Mouse (Mus musculus): ENCODE measurements around the gene Gtf3c2. TPM values are rescaled to one million over a fixed set of nuclear protein-coding genes. Genes with fewer than 3 reads are reported as not detected.
"Not testable (repeated sequence)": the region's sequence is repeated elsewhere in the genome, so short reads cannot be mapped to it uniquely, and the experiment has no call there.

Gtf3c2 gene
- polyA plus RNA-seq (2015; fragmentation: Nextera tagmentation; extraction: Ambion mirVana): 31.5 and 37.0 TPM in 2 replicates

DNA sequence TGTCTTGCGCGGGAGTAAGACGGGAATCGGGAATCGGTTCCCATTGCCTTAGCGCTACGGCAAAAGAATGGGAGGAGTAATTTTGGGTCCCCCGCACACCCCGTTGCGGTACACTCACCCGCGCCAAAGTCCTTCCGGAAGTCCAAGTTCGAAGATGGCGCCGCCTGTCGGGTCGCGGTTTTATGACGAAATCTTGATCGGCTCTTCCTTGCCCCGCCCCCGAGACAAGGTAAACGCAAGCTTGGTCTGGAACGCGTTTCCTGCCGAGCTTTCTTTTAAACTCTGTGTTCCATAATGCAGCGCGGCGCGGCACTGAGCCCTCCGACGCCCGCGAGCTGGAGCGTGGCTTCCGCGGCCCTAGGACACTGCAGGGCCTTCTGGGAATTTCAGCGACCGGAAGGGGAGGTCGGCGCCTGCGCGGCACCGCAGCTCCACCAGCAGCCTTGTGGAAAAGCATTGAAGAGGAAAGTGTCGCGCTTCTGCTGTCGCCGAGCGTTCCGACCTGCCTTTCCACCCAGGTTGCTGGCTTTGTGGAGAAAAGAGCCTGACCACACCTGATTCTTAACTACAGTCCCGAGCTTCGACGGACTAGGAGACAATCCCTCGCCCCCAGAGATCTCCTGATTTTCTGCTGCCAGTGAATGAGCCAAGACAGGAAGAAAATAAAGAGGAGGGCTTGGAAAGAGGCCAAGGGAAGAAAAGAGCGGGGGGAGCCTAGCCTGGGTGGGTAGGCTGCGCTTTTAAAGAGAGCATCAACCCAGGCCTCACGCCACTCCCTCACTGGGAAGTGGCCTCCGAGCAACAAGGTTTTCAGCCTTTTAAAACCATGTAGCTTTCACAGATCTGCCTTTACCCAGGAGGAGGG is at the start of gene Gtf3c2, which contains the start of gene Gm29609:
TSS of gene Gtf3c2 (minus strand) at position 379 of the 865 bp plus-strand sequence.
TSS of gene Gm29609 (minus strand) at position 146 of the 865 bp plus-strand sequence.
- H3K27me3 ChIP-seq: no peaks in the 10 kb centered on the region

DNA sequence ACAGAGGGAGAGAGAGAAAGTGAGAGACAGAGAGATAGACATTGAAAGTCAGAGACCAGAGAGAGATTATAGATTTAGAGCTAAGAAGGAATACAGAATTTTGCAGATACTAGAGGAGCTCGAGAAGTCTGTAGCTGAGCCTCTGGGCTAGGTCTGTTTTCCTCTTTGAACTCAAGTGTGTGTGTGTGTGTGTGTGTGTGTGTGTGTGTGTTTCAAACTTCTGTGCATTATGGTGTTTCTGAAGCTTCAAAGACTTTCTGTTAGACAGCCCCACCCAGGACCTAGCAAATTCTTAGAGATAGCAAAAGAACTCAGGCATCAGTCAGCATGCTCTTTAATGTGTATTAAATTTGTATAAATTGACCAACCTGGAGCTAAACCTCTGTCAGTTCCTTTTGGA is 46.7 kb upstream of the Gtf3c2 start:
- Histone ChIP-seq H3K4me1 (replicated peaks) (peaks cover 5% of the 10 kb centered on the region), H3K9me3 (replicated peaks) (no peaks in the 10 kb centered on the region), H3K4me3 (replicated peaks) (no peak overlapping the region), H3K9ac (no peak overlapping the region), H3K36me3 (no peaks in the 10 kb centered on the region), H3K4me2 (no peak overlapping the region), H3K27ac (no peak overlapping the region), H3K27me3 (no peaks in the 10 kb centered on the region)
- DNase-seq (no peak), ATAC-seq (ENCODE audit: low read depth) (no peak)
- WGBS (ENCODE audit: insufficient replicate concordance): 64% methylated on average over 1 of the region's 1 CpGs

More for the DNA sequence above, at the start of gene Gtf3c2, which contains the start of gene Gm29609:
- ATAC-seq (ENCODE audit: low read depth): peak; percentile 91
- H3K36me3 ChIP-seq: peaks cover 8% of the 10 kb centered on the region
- H3K4me2 ChIP-seq: peak within 1 kb of the TSS; percentile 92
- H3K9ac ChIP-seq: peak within 1 kb of the TSS; percentile 89
- H3K4me1 ChIP-seq (replicated peaks): peaks cover 53% of the 10 kb centered on the region
- H3K4me3 ChIP-seq (replicated peaks): peak within 1 kb of the TSS; percentile 96
- peak within 1 kb of the TSS; percentile 98 for H3K27ac ChIP-seq
- no peaks in the 10 kb centered on the region for H3K9me3 ChIP-seq (replicated peaks)
- under 1% methylated on average over 59 of the region's 59 CpGs for WGBS (ENCODE audit: insufficient replicate concordance)
- peak; percentile 83 for DNase-seq

DNA sequence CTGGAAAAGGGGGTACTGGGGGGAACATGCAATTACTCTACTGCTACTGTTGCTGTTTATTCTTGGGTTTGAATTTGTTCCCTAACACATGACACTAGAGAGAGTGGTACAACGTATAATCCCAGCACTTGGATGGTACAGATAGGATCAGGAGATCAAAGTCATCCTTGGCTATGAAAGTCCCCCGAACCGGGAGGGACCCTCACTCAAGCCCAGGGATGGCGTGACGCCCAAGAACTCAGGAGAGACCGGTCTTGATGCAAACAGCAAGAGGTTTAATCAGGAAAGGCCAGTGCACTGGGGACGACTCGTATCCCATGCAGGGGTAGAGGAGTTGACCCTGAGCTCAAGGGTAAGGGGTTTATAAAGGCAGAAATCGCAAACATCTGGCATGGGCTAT is 42.8 kb upstream of the Gtf3c2 start:
- Histone ChIP-seq H3K9ac (no peak overlapping the region), H3K36me3 (no peaks in the 10 kb centered on the region), H3K4me3 (replicated peaks) (no peak overlapping the region), H3K27me3 (no peaks in the 10 kb centered on the region), H3K4me1 (replicated peaks) (peaks cover 25% of the 10 kb centered on the region), H3K27ac (no peak overlapping the region), H3K4me2 (no peak overlapping the region), H3K9me3 (replicated peaks) (no peaks in the 10 kb centered on the region)
- ATAC-seq (ENCODE audit: low read depth) (no peak), DNase-seq (no peak)
- 83% methylated on average over 9 of the region's 9 CpGs for WGBS (ENCODE audit: insufficient replicate concordance)

DNA sequence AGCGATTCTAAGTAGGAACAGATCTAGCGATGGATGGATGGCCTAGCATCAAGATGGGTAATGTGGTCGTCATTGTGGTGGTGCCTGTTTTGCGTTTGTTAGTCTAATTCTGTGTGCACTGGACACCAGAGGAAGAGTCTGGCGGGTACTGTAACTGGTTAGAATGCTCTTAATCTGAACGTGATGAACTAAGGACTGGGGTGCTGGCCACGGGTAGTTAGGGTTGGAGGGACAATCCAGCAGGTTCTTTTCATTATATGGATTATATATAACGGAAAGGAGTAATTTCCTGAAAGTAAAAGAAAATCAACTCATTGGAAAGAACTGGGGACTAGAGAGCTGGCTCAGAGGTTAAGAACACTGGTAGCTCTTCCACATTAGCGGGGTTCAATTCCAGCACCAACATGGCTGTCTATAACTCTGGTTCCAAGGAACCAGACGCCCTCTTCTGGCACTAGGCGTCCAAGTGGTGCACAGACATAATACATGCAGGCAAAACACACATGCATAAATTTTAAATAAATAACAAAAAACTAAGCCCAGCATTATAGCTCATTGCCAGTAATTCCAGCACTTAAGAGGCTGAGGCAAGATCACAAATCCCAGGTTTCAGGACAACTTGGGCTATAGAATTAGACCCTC is 41.5 kb upstream of the Gtf3c2 start:
- H3K36me3 ChIP-seq: peaks cover 2% of the 10 kb centered on the region; the same call in 1 of the 2 replicates
- peak overlapping the region; percentile 89 for H3K27ac ChIP-seq
- DNase-seq (peak; percentile 57), ATAC-seq (ENCODE audit: low read depth) (no peak)
- no peaks in the 10 kb centered on the region for H3K9me3 ChIP-seq (replicated peaks)
- WGBS (ENCODE audit: insufficient replicate concordance): 16% methylated on average over 11 of the region's 11 CpGs
- H3K9ac ChIP-seq: peak overlapping the region; percentile 84
- peaks cover 38% of the 10 kb centered on the region for H3K4me1 ChIP-seq (replicated peaks)
- no peaks in the 10 kb centered on the region for H3K27me3 ChIP-seq
- H3K4me3 ChIP-seq (replicated peaks): peak overlapping the region; percentile 99
- peak overlapping the region; percentile 92 for H3K4me2 ChIP-seq

DNA sequence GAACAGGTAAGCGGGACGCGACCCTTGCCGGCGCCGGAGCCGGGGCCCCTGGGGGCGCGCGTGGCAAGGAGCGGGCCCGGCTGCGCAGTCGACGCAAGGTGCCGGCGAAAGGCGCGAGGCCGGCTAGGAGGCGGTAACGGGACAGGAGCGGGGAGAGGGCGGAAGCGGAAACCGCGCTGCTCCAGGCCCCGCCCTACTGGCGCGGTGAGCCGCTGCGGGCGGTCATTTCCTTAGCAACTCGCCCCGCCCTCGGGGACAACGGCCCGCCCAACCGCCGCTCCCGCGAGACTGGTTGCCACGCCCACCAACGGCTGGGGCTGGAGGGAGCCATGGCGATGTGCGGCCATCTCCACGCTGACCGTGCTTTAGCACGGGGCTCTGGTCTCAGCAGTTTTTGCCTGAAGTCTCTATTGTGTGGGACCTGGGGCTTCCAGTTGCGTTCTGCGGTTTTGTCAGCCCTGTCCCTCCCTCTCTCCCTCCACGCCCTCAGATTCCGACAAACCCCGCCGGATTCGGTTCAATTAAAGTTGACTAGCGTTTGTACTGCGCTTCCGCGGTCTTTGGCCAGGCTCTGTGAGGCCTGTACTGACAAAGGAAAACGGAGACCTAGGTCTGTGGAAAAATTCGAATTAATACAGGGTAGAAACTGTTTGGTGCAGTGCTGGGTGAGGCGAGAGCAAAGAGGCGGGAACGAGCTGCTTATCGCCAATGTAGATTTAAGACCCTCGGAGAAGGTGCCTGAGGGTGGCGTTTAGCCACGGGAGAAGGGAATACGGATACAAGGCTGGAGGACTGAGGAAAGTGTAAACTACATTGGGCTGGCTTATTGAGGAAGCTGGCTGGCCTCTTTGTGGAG is 40.7 kb upstream of the Gtf3c2 start, which contains the start of gene Ppm1g:
TSS of gene Ppm1g (minus strand) at position 240 of the 856 bp plus-strand sequence.
- peaks cover 45% of the 10 kb centered on the region for H3K4me1 ChIP-seq (replicated peaks)
- peak within 1 kb of the TSS; percentile 99 for H3K9ac ChIP-seq
- under 1% methylated on average over 70 of the region's 70 CpGs for WGBS (ENCODE audit: insufficient replicate concordance)
- peak within 1 kb of the TSS; percentile 92 for H3K4me2 ChIP-seq
- H3K4me3 ChIP-seq (replicated peaks): peak within 1 kb of the TSS; percentile 99
- peak within 1 kb of the TSS; percentile 97 for H3K27ac ChIP-seq
- H3K27me3 ChIP-seq: no peaks in the 10 kb centered on the region
- DNase-seq (peak; percentile 97), ATAC-seq (ENCODE audit: low read depth) (peak; percentile 92)
- peaks cover 10% of the 10 kb centered on the region for H3K36me3 ChIP-seq
- H3K9me3 ChIP-seq (replicated peaks): no peaks in the 10 kb centered on the region

- ATAC-seq (ENCODE audit: low read depth) (peak; percentile 56), DNase-seq (no peak)
- H3K27me3 ChIP-seq: no peaks in the 10 kb centered on the region
- H3K4me3 ChIP-seq (replicated peaks): peak overlapping the region; percentile 99
- WGBS (ENCODE audit: insufficient replicate concordance): under 1% methylated on average over 40 of the region's 40 CpGs
- H3K9me3 ChIP-seq (replicated peaks): no peaks in the 10 kb centered on the region
- H3K27ac ChIP-seq: peak overlapping the region; percentile 97
- H3K4me2 ChIP-seq: peak overlapping the region; percentile 92
- peak overlapping the region; percentile 99 for H3K9ac ChIP-seq
- peaks cover 50% of the 10 kb centered on the region for H3K4me1 ChIP-seq (replicated peaks)
- peaks cover 14% of the 10 kb centered on the region for H3K36me3 ChIP-seq
These were observed 40.0 kb upstream of the Gtf3c2 start for GRCm38 (mm10) chr5:31219911-31220447.

DNA sequence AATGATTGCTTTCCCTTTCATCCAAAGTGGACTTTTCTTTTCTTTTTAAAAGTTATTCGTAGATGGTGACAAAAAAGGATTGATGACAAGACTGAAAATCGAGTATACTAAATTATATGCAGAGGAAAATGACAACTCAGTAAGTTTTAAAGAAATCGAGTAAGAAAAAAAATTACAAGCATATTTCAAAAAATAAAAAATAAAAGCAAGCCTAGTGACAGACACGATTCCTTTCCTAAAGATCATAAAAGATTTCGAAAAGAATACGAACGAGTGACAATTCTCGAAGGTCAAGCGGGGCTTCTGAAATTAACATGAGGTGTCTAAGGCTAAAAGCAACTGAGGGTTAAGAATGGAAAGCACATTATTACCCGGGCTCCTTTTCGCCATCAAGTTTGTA is 39.5 kb upstream of the Gtf3c2 start:
- Histone ChIP-seq H3K27me3 (no peaks in the 10 kb centered on the region), H3K27ac (peak overlapping the region; percentile 97), H3K4me3 (replicated peaks) (peak overlapping the region; percentile 99), H3K36me3 (peaks cover 14% of the 10 kb centered on the region), H3K9ac (peak overlapping the region; percentile 99), H3K9me3 (replicated peaks) (no peaks in the 10 kb centered on the region), H3K4me2 (peak overlapping the region; percentile 92), H3K4me1 (replicated peaks) (peaks cover 55% of the 10 kb centered on the region)
- WGBS (ENCODE audit: insufficient replicate concordance): under 1% methylated on average over 11 of the region's 11 CpGs
- ATAC-seq (ENCODE audit: low read depth) (no peak), DNase-seq (no peak)

- H3K27ac ChIP-seq: peak overlapping the region; percentile 97
- no peak for DNase-seq
- peak overlapping the region; percentile 99 for H3K4me3 ChIP-seq (replicated peaks)
- no peaks in the 10 kb centered on the region for H3K9me3 ChIP-seq (replicated peaks)
- no peak for ATAC-seq (ENCODE audit: low read depth)
- H3K36me3 ChIP-seq: peaks cover 14% of the 10 kb centered on the region
- H3K9ac ChIP-seq: peak overlapping the region; percentile 99
- H3K4me2 ChIP-seq: peak overlapping the region; percentile 92
- peaks cover 59% of the 10 kb centered on the region for H3K4me1 ChIP-seq (replicated peaks)
- no peaks in the 10 kb centered on the region for H3K27me3 ChIP-seq
- WGBS (ENCODE audit: insufficient replicate concordance): 2% methylated on average over 2 of the region's 2 CpGs
These were observed 39.1 kb upstream of the Gtf3c2 start for GRCm38 (mm10) chr5:31219070-31219469.

GRCm38 (mm10) chr5:31218294-31218693 is 38.4 kb upstream of the Gtf3c2 start:
- ATAC-seq (ENCODE audit: low read depth): peak; percentile 55
- peak overlapping the region; percentile 99 for H3K4me3 ChIP-seq (replicated peaks)
- peak; percentile 74 for DNase-seq
- no peaks in the 10 kb centered on the region for H3K27me3 ChIP-seq
- peaks cover 14% of the 10 kb centered on the region for H3K36me3 ChIP-seq
- H3K27ac ChIP-seq: peak overlapping the region; percentile 97
- H3K9me3 ChIP-seq (replicated peaks): no peaks in the 10 kb centered on the region
- H3K4me1 ChIP-seq (replicated peaks): peaks cover 62% of the 10 kb centered on the region
- H3K9ac ChIP-seq: peak overlapping the region; percentile 99
- WGBS (ENCODE audit: insufficient replicate concordance): 13% methylated on average over 7 of the region's 7 CpGs
- peak overlapping the region; percentile 92 for H3K4me2 ChIP-seq

- H3K4me3 ChIP-seq (replicated peaks); ATAC-seq (ENCODE audit: low read depth); DNase-seq; H3K9ac ChIP-seq; H3K9me3 ChIP-seq (replicated peaks); H3K27me3 ChIP-seq; H3K27ac ChIP-seq: not testable (repeated sequence)
- peaks cover 17% of the 10 kb centered on the region for H3K36me3 ChIP-seq
- WGBS (ENCODE audit: insufficient replicate concordance): 69% methylated on average over 6 of the region's 6 CpGs
- peak overlapping the region; percentile 17; the same call in 1 of the 2 replicates for H3K4me2 ChIP-seq
- H3K4me1 ChIP-seq (replicated peaks): peaks cover 70% of the 10 kb centered on the region
These were observed 36.6 kb upstream of the Gtf3c2 start for GRCm38 (mm10) chr5:31216554-31216953.

Data from liver, embryonic 13.5 days (tissue).